Mouse (Mus musculus) lung, postnatal 25 days (tissue): ENCODE results near the gene Rdh16.
A peak's percentile ranks its signal among the peaks of the same experiment; 100 is the strongest.
"Not testable (repeated sequence)": the region's sequence is repeated elsewhere in the genome, so short reads cannot be mapped to it uniquely, and the experiment has no call there.

Experiments used
- DNase-seq: peaks from one replicate; pipeline ENCODE4 v3.0.0; 2022; ENCODE audit warnings: low spot score

Gene Rdh16

GRCm38 (mm10) chr10:127800891-127801290 lies at the start of gene Rdh16:
Gene Rdh16, plus strand, starts transcription at chr10:127801152.
- no peak for DNase-seq

GRCm38 (mm10) chr10:127751548-127751947 lies 49.4 kb upstream of the Rdh16 start, which contains the start of gene Gpr182:
Gene Gpr182, minus strand, starts transcription at chr10:127751732.
- DNase-seq: peak; percentile 61

- no peak for DNase-seq
Measured at GRCm38 (mm10) chr10:127754566-127755166, 46.3 kb upstream of the Rdh16 start.

- no peak for DNase-seq
Measured at GRCm38 (mm10) chr10:127755246-127755645, 45.7 kb upstream of the Rdh16 start.

- peak; percentile 57 for DNase-seq
Measured at GRCm38 (mm10) chr10:127755770-127756468, 45.0 kb upstream of the Rdh16 start.

- no peak for DNase-seq
Measured at GRCm38 (mm10) chr10:127759181-127760110, 41.5 kb upstream of the Rdh16 start, which contains the start of the genes Rdh1 and Rdh16f1. Gene Rdh1, plus strand, starts transcription at chr10:127759721. Gene Rdh16f1, plus strand, starts transcription at chr10:127759787.

- not testable (repeated sequence) for DNase-seq
Measured at GRCm38 (mm10) chr10:127762926-127763325, 38.0 kb upstream of the Rdh16 start.

GRCm38 (mm10) chr10:127763914-127764680 lies 36.9 kb upstream of the Rdh16 start:
- no peak for DNase-seq

- no peak for DNase-seq
Measured at GRCm38 (mm10) chr10:127766564-127766963, 34.4 kb upstream of the Rdh16 start.

GRCm38 (mm10) chr10:127776011-127776410 lies 24.9 kb upstream of the Rdh16 start, which contains the start of gene Rdh9:
Gene Rdh9, plus strand, starts transcription at chr10:127776386.
- DNase-seq: no peak

GRCm38 (mm10) chr10:127782321-127782720 lies 18.6 kb upstream of the Rdh16 start:
- not testable (repeated sequence) for DNase-seq

GRCm38 (mm10) chr10:127785411-127785810 lies 15.5 kb upstream of the Rdh16 start:
- DNase-seq: not testable (repeated sequence)

GRCm38 (mm10) chr10:127799295-127799694 lies 1.7 kb upstream of the Rdh16 start:
- DNase-seq: no peak

- DNase-seq: no peak
Measured at GRCm38 (mm10) chr10:127801612-127802011, 660 bp downstream of the Rdh16 start.

- DNase-seq: no peak
Measured at GRCm38 (mm10) chr10:127802236-127802635, 1.3 kb downstream of the Rdh16 start.

- DNase-seq: no peak
Measured at GRCm38 (mm10) chr10:127804416-127804815, 3.5 kb downstream of the Rdh16 start.

GRCm38 (mm10) chr10:127815888-127816287 lies 14.9 kb downstream of the Rdh16 start:
- no peak for DNase-seq

- not testable (repeated sequence) for DNase-seq
Measured at GRCm38 (mm10) chr10:127817268-127817910, 16.4 kb downstream of the Rdh16 start.

GRCm38 (mm10) chr10:127821806-127822205 lies 20.9 kb downstream of the Rdh16 start:
- DNase-seq: not testable (repeated sequence)

GRCm38 (mm10) chr10:127825386-127825785 lies 24.4 kb downstream of the Rdh16 start:
- DNase-seq: no peak

- no peak for DNase-seq
Measured at GRCm38 (mm10) chr10:127829121-127829520, 28.2 kb downstream of the Rdh16 start.
